8 mouse cellular contexts compared by ENCODE assay signal in the genomic region with DNA sequence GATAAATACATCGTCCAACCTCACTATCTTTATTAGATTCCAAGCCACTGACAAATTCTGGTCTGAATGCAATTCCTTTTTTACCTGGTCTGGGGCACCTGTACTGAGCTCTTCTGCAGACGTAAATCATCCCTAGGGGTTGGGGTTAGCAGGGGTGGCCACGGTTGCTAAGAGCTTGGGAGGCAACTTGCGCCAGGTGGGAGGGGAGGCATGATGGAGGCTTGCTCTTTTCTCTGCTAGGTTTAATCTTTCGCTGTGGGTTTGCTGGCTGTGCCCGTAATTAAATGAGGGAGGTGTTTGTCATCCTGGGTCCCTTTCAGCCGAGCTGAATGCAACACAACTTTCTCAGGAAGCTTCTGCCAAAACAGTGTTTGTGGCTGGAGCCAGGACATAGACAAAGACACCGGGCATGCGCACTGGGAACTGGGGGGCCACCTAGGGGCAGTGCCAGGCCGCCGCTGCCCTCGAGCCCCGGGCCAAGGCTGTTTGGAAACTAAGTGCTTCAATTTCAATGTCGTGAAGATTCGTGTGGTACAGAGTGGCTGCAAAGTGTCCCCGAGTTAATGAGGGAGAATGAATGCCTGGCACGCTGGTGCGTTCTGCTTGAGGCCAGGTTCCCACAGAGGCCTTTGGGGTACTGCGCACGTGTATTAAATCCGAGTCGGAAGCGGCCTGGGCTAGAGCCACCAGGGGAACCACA.
DNase-seq lines count a peak whose midpoint lies in the region; ATAC-seq lines count a peak whose summit lies in the region.

No protein-coding gene starts in this region.

- no peak for DNase-seq in limb, embryonic 10.5 days (ENCODE audit: low spot score)
- DNase-seq in embryonic facial prominence, embryonic 14.5 days (ENCODE audit: low spot score), result peak; percentile 9
- DNase-seq in kidney, postnatal 14 days, result peak; percentile 45
- DNase-seq in lung, postnatal 14 days, result peak; percentile 7
- no peak for DNase-seq in thymus, postnatal 4 days
- no peak for DNase-seq in embryo, embryonic 10 days (ENCODE audit: low spot score)
- no peak for DNase-seq in c-Kit-positive CD71-positive TER-119-positive erythroid progenitor cells, embryonic 14.5 days (ENCODE audit: low spot score)

- WGBS in limb, embryonic 13.5 days, result 60% methylated on average over 23 of the region's 23 CpGs
- 73% methylated on average over 23 of the region's 23 CpGs for whole genome bisulfite sequencing in limb, embryonic 10.5 days
- 59% methylated on average over 23 of the region's 23 CpGs for WGBS in embryonic facial prominence, embryonic 14.5 days

- peaks cover 13% of the 10 kb centered on the region for H3K4me1 ChIP-seq in limb, embryonic 13.5 days
- peaks cover 19% of the 10 kb centered on the region for H3K4me1 ChIP-seq in limb, embryonic 10.5 days
- H3K4me1 ChIP-seq in embryonic facial prominence, embryonic 14.5 days (ENCODE audit: control insufficient read depth, insufficient read depth, low read length), result peaks cover 6% of the 10 kb centered on the region; the same call in 1 of the 2 replicates

- H3K9ac ChIP-seq in limb, embryonic 13.5 days, result no peak overlapping the region
- no peak overlapping the region for H3K9ac ChIP-seq in embryonic facial prominence, embryonic 14.5 days (ENCODE audit: low read depth, low read length)

- no peak overlapping the region for H3K4me3 ChIP-seq in limb, embryonic 13.5 days
- H3K4me3 ChIP-seq in limb, embryonic 10.5 days, result no peak overlapping the region
- H3K4me3 ChIP-seq in embryonic facial prominence, embryonic 14.5 days (ENCODE audit: low read depth, low read length), result no peak overlapping the region

- H3K4me2 ChIP-seq in limb, embryonic 13.5 days (replicated peaks), result peak overlapping the region; percentile 14; the same call in 1 of the 2 replicates
- no peak overlapping the region for H3K4me2 ChIP-seq in embryonic facial prominence, embryonic 14.5 days (ENCODE audit: low read depth, low read length)

- H3K27ac ChIP-seq in limb, embryonic 13.5 days, result no peak overlapping the region
- no peak overlapping the region; the same call in 1 of the 2 replicates for H3K27ac ChIP-seq in limb, embryonic 10.5 days
- no peak overlapping the region for H3K27ac ChIP-seq in embryonic facial prominence, embryonic 14.5 days (replicated peaks; ENCODE audit: low read depth, low read length)

- H3K27me3 ChIP-seq in limb, embryonic 13.5 days, result peaks cover 3% of the 10 kb centered on the region; the same call in 1 of the 2 replicates
- no peaks in the 10 kb centered on the region for H3K27me3 ChIP-seq in limb, embryonic 10.5 days (ENCODE audit: low read depth, poor library complexity, severe bottlenecking)
- H3K27me3 ChIP-seq in embryonic facial prominence, embryonic 14.5 days (replicated peaks; ENCODE audit: control insufficient read depth, insufficient read depth, low read length), result no peaks in the 10 kb centered on the region

- no peak for ATAC-seq in limb, embryonic 13.5 days (ENCODE audit: low FRiP score, low read depth)
- ATAC-seq in embryonic facial prominence, embryonic 14.5 days (ENCODE audit: low read depth), result peak; percentile 44; the same call in 1 of the 2 replicates

- no peaks in the 10 kb centered on the region for H3K36me3 ChIP-seq in limb, embryonic 13.5 days
- H3K36me3 ChIP-seq in limb, embryonic 10.5 days, result no peaks in the 10 kb centered on the region
- no peaks in the 10 kb centered on the region for H3K36me3 ChIP-seq in embryonic facial prominence, embryonic 14.5 days (ENCODE audit: control insufficient read depth, insufficient read depth, low read length)

- 0 out of 2 replicates have a peak, but pooled peaks cover 3% of the 10 kb centered on the region for H3K9me3 ChIP-seq in limb, embryonic 13.5 days
- no peaks in the 10 kb centered on the region for H3K9me3 ChIP-seq in limb, embryonic 10.5 days (replicated peaks)
- no peaks in the 10 kb centered on the region for H3K9me3 ChIP-seq in embryonic facial prominence, embryonic 14.5 days (ENCODE audit: control insufficient read depth, low read length)

Comparison
In these comparisons a context has a peak if more than half of its experiments do, and no peak if none do; other contexts are left out.
1. DNase-seq: peak in embryonic facial prominence, embryonic 14.5 days (single experiment), kidney, postnatal 14 days (single experiment) and lung, postnatal 14 days (single experiment); none in limb, embryonic 10.5 days (single experiment), thymus, postnatal 4 days (single experiment), embryo, embryonic 10 days (single experiment) and c-Kit-positive CD71-positive TER-119-positive erythroid progenitor cells, embryonic 14.5 days (single experiment).